Mouse (Mus musculus) bone marrow macrophage, adult 2 months (primary cell): ENCODE results near the gene Thoc3.

Source experiments
- CTCF ChIP-seq: IDR thresholded peaks from 2 replicates; pipeline ENCODE4 v1.5.1; 2012; ENCODE audit warnings: low read depth, mild to moderate bottlenecking, low read length, moderate library complexity
- POLR2A ChIP-seq: IDR thresholded peaks from 2 replicates; pipeline ENCODE4 v1.6.1; 2012; ENCODE audit warnings: mild to moderate bottlenecking, low read depth, low read length, borderline replicate concordance

DNA sequence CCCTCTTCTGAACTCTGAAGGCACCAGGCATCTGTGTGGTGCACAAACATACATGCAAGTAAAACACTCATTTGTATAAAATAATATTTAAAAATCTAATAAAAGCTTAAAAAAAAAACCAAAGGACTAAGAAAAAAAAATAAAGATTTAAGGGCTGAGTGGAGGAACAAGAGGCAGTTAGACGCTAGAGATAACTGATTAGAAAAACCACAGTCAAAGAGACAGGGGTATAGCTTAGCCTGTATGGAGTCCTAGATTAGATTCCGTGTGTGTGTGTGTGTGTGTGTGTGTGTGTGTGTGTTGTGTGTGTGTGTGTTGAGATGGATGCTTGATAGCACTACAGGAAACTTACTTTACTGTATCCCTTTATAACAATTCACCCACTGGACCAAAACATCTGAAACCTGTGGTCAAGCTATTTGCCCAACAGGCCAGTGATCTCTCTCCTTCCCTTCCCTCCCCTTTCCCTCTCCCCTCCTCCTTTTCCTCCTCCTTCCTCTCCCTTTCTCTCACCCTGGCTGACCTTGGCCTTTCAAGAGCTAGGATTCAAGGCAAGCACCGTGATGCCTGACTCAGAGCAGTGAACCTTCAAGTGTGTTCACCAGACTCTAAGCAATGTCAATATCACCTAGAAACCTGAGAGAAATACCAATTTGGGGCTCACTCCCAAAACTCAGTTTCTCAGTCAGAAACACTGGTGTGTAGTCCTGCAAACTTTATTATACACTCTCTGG is 33.5 kb upstream of the Thoc3 start:
- TF ChIP-seq POLR2A (no peak), CTCF (no peak)
